Mouse (Mus musculus): ENCODE measurements at regions not wholly inside any gene's neighbourhood (a gene's known extent, or its start where the extent isn't known, plus 50 kb on each side); places are given as distances from the start of the nearest gene placed in this dataset.

GRCm38 (mm10) chr13:6479667-6480066, 68.3 kb upstream of the Pitrm1 start:
- no peak for ATAC-seq (ENCODE audit: extremely low read depth, insufficient number of reproducible peaks, low FRiP score, poor library complexity, severe bottlenecking)

- no peak for ATAC-seq (ENCODE audit: extremely low read depth, insufficient number of reproducible peaks, low FRiP score, poor library complexity, severe bottlenecking)
Measured at GRCm38 (mm10) chr13:6484418-6484817, 63.5 kb upstream of the Pitrm1 start.

GRCm38 (mm10) chr13:6487837-6488236, 60.1 kb upstream of the Pitrm1 start:
- ATAC-seq (ENCODE audit: extremely low read depth, insufficient number of reproducible peaks, low FRiP score, poor library complexity, severe bottlenecking), result no peak

GRCm38 (mm10) chr13:6492916-6493619, 54.9 kb upstream of the Pitrm1 start:
- ATAC-seq (ENCODE audit: extremely low read depth, insufficient number of reproducible peaks, low FRiP score, poor library complexity, severe bottlenecking), result no peak
